Mouse (Mus musculus) embryonic facial prominence, embryonic 14.5 days (tissue): ENCODE results near the gene Lexm. TPM values are rescaled to one million over a fixed set of nuclear protein-coding genes. Genes with fewer than 3 reads are reported as not detected.
A peak's percentile ranks its signal among the peaks of the same experiment; 100 is the strongest.

ENCODE experiments used
- ATAC-seq: fragments of 200-750 bp; cut with Nextera tagmentation; 2 replicates; pipeline ENCODE4 v1.8.0; 2017; ENCODE audit warnings: low read depth, moderate number of reproducible peaks, moderate TSS enrichment
- DNase-seq: peaks from one replicate; pipeline ENCODE4 v3.0.0-alpha.2; 2015; ENCODE audit warnings: low spot score
- H3K27ac ChIP-seq: fragments of 300-500 bp; sonication (generic); replicated peaks from 2 replicates; pipeline ENCODE4 v1.5.1; 2014; ENCODE audit warnings: low read depth, mild to moderate bottlenecking, low read length, moderate library complexity
- H3K27me3 ChIP-seq: fragments of 300-500 bp; sonication (generic); replicated peaks from 2 replicates; pipeline ENCODE4 v1.6.1; 2014; ENCODE audit warnings: low read length; ENCODE audit not compliant: control insufficient read depth, insufficient read depth
- H3K36me3 ChIP-seq: fragments of 300-500 bp; sonication (generic); 2 replicates; pipeline ENCODE4 v1.6.1; 2014; ENCODE audit warnings: low read length, mixed read lengths; ENCODE audit not compliant: control insufficient read depth, insufficient read depth
- H3K4me1 ChIP-seq: fragments of 300-500 bp; sonication (generic); 2 replicates; pipeline ENCODE4 v1.6.1; 2014; ENCODE audit warnings: antibody characterized with exemption, low read length; ENCODE audit not compliant: control insufficient read depth, insufficient read depth
- H3K4me2 ChIP-seq: fragments of 300-500 bp; sonication (generic); 2 replicates; pipeline ENCODE4 v1.6.1; 2014; ENCODE audit warnings: low read depth, mild to moderate bottlenecking, low read length, moderate library complexity, mixed read lengths
- H3K4me3 ChIP-seq: fragments of 300-500 bp; sonication (generic); 2 replicates; pipeline ENCODE4 v1.5.1; 2014; ENCODE audit warnings: low read depth, mild to moderate bottlenecking, low read length
- H3K9ac ChIP-seq: fragments of 300-500 bp; sonication (generic); 2 replicates; pipeline ENCODE4 v1.6.1; 2014; ENCODE audit warnings: low read depth, mild to moderate bottlenecking, low read length, moderate library complexity, mixed read lengths
- H3K9me3 ChIP-seq: fragments of 300-500 bp; sonication (generic); 2 replicates; pipeline ENCODE4 v1.6.1; 2016; ENCODE audit warnings: low read length; ENCODE audit not compliant: control insufficient read depth
- WGBS: fragments of 180-500 bp; shearing (Covaris S2); extraction: QIAGEN DNeasy Blood & Tissue Kit; methylation state at CpG from one replicate; pipeline ENCODE4 v1.1.7; 2014; 5-methylcytosine and 5-hydroxymethylcytosine counted together
- polyA plus RNA-seq: library from polyadenylated mRNA; unstranded; fragments of >200 nt; fragmentation: Nextera tagmentation; extraction: Ambion mirVana; gene quantifications from 2 replicates; pipeline ENCODE4 v1.2.1, GENCODE M21; 2014

Gene Lexm
- polyA plus RNA-seq, 1 experiment from 2014 or later = not detected

DNA sequence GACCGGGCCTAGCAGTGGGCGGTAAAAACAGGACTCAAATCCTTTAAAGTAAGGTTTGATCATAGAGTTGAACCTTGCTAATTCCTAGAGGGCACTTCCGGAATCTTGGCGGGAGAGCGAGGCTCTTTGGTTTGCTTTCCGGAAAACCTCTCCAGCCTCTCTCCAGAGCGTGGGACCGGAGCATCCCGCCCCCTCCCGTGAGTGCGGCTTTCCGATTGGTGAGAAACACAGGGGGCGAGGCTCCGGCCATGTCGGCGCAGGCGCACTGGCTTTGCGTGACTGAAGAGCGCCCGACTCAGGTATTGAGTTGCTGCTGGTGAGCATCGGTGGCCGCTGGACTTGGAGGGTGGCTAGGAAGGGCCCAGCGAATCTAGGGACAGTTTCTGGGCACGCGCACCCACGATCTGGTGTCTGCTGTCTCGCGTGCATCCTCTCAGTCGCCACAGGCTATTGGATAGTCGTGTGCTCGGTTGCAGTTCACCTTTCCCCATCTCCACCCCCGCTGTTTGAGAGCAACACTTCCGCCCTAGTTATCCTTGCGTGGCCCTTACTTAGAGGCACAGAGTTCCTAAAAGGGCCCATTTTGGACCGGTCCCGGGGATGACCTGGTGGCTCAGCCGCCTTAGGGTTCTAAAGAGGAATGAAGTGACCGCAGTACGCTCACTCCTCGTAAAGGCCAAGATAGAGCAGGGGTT lies 33.9 kb upstream of the Lexm start, which contains the start of gene Pars2:
Gene Pars2, plus strand, starts transcription at position 237 of the 695 bp plus-strand sequence.
- H3K4me1 ChIP-seq = peaks cover 8% of the 10 kb centered on the region; the same call in 1 of the 2 replicates
- WGBS = 1% methylated on average over 40 of the region's 40 CpGs
- peaks cover 19% of the 10 kb centered on the region for H3K36me3 ChIP-seq
- no peaks in the 10 kb centered on the region for H3K9me3 ChIP-seq
- peak within 1 kb of the TSS; percentile 73 for H3K4me3 ChIP-seq
- peak; percentile 99 for DNase-seq
- peak within 1 kb of the TSS; percentile 74 for H3K27ac ChIP-seq
- peak within 1 kb of the TSS; percentile 94 for H3K4me2 ChIP-seq
- peak; percentile 99 for ATAC-seq
- peak within 1 kb of the TSS; percentile 81 for H3K9ac ChIP-seq
- no peaks in the 10 kb centered on the region for H3K27me3 ChIP-seq

DNA sequence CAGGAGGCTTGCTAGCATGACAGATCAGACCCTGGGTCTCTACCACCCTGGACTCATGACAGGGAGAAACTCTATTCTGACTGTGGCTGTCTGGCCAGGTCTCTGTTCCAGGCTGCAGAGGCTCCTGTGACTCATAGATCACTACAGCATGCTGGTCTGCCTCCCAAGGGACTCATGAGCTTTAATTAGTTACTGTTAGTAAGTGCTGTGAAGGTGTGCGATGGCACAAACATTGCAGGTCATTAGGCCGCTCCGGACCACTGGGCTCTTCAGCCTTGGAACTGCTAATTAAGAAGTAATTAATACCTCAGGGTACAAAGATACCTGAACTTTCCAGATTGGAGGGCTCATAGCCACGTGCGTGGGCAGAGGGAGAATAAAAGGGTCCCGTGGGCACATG lies 30.1 kb upstream of the Lexm start:
- no peak for ATAC-seq
- WGBS = 74% methylated on average over 6 of the region's 6 CpGs

DNA sequence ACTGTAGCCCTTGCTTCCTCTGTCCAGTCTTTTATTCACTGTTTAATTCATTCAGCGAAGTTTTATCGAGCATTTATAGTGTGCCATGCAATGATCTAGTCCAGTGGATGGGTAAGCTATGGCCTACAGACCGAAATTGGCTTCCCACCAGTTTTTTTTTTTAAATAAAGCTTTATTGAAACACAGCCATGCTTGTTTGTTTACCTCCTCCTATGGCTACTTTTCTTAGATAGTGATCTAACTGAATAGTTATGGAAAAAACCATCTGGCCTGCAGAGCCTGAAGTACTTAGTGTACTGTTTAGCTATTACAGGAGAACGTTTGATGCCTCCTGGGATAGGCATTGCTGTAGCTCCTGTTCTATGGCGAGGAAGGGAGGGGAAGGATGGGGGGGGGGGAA lies 28.8 kb upstream of the Lexm start:
- no peak for ATAC-seq
- no peaks in the 10 kb centered on the region for H3K9me3 ChIP-seq
- no peak overlapping the region for H3K4me3 ChIP-seq
- H3K27ac ChIP-seq = no peak overlapping the region
- WGBS = 78% methylated on average over 5 of the region's 5 CpGs
- no peak overlapping the region for H3K9ac ChIP-seq
- H3K36me3 ChIP-seq = no peaks in the 10 kb centered on the region
- H3K4me1 ChIP-seq = peaks cover 11% of the 10 kb centered on the region
- H3K27me3 ChIP-seq = no peaks in the 10 kb centered on the region
- no peak overlapping the region for H3K4me2 ChIP-seq
- no peak for DNase-seq

More for the DNA sequence above, 30.1 kb upstream of the Lexm start:
- H3K4me1 ChIP-seq = peaks cover 19% of the 10 kb centered on the region
- H3K36me3 ChIP-seq = no peaks in the 10 kb centered on the region
- peak; percentile 25 for DNase-seq
- H3K9me3 ChIP-seq = no peaks in the 10 kb centered on the region
- H3K27me3 ChIP-seq = no peaks in the 10 kb centered on the region
- H3K9ac ChIP-seq = no peak overlapping the region
- no peak overlapping the region for H3K27ac ChIP-seq
- H3K4me2 ChIP-seq = no peak overlapping the region
- no peak overlapping the region for H3K4me3 ChIP-seq

DNA sequence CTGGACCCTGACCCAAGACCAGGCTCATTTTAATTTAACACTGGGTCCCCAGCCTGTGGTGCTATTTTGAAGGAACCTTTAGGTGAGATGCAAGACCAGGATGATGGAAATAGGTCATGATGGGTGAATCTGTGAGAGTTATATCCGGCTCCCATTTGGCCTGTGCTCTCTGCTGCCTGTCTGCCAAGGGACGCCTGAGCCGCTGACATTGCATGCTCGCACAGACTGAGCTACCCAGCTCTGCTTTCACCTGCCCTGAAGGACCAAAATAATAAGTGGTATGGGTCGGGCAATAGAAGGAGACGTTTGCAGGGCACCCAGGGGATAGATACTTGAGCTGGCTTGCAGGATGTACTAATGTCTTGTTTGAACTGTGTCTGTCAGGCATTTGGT lies 27.2 kb upstream of the Lexm start:
- H3K27me3 ChIP-seq = no peaks in the 10 kb centered on the region
- H3K9ac ChIP-seq = no peak overlapping the region
- no peak overlapping the region for H3K27ac ChIP-seq
- H3K36me3 ChIP-seq = no peaks in the 10 kb centered on the region
- no peaks in the 10 kb centered on the region for H3K9me3 ChIP-seq
- 56% methylated on average over 6 of the region's 6 CpGs for WGBS
- H3K4me3 ChIP-seq = no peak overlapping the region
- DNase-seq = no peak
- H3K4me1 ChIP-seq = peaks cover 11% of the 10 kb centered on the region
- no peak for ATAC-seq
- H3K4me2 ChIP-seq = no peak overlapping the region

DNA sequence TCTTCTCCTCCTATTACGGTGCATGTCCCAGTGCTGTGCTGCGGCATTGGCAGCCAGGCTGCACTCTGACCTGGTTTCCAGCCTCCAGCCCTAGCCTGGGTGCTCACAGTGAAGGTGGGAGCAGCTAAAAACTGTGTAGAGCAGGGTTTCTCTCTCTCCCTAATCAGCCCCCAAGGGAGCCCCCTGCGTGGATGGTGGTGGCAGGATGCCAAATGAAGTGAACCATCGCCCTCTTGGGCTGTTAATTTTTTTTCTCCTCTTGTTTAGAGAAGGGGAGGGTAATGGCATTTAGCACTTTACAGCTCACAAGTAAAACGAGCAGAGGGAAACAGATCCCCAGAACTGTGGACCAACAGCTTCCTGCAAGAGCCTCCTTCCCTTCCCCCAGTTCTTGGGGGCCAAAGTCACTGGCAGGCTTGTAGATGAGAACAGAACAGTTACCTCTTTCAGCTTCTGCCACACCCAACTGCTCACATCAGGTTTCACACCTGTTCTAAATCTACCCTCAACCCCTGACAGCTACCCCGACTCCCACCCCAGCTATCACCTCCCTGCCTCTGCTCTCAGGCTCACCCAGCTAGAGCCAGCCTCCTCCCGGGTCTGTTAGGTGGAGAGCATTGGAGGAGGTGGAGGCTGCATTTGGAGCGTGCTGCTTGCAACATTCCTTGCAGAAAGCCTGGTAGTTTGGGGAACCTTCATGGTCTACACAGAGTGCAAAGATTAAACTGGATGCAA lies 26.6 kb upstream of the Lexm start:
- no peak overlapping the region for H3K9ac ChIP-seq
- no peak overlapping the region for H3K27ac ChIP-seq
- H3K4me3 ChIP-seq = no peak overlapping the region
- no peak overlapping the region for H3K4me2 ChIP-seq
- H3K27me3 ChIP-seq = no peaks in the 10 kb centered on the region
- no peaks in the 10 kb centered on the region for H3K36me3 ChIP-seq
- H3K9me3 ChIP-seq = no peaks in the 10 kb centered on the region
- peak; percentile 23 for DNase-seq
- 26% methylated on average over 8 of the region's 8 CpGs for WGBS
- peak; percentile 47; the same call in 1 of the 2 replicates for ATAC-seq
- H3K4me1 ChIP-seq = peaks cover 11% of the 10 kb centered on the region

DNA sequence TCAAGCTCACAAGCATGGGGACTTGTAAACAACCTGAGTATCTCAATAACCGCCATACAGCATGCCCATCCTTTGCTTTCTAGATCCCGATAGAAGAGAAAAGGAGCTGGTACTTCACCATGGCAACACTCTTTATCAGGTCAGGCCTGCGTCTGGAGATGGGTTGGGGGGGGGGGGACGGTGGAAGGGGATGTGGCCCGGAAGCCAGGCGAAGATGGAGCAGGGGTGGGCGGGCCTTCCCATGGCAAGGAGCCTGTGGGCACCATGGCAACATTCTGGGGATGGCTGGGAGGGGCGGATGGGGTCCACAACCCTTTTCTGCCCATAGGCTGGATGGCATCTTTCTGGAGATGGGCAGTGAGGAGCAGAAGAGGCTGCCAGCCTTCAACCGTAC lies 17.0 kb upstream of the Lexm start:
- Histone ChIP-seq H3K4me2 (no peak overlapping the region), H3K9ac (0 out of 2 replicates have a peak overlapping the region, but pooled peaks have one; percentile 8), H3K4me3 (no peak overlapping the region), H3K27me3 (no peaks in the 10 kb centered on the region), H3K36me3 (no peaks in the 10 kb centered on the region), H3K9me3 (no peaks in the 10 kb centered on the region), H3K4me1 (peaks cover 22% of the 10 kb centered on the region), H3K27ac (peak overlapping the region; percentile 84)
- ATAC-seq (no peak), DNase-seq (no peak)
- WGBS = 33% methylated on average over 5 of the region's 9 CpGs

DNA sequence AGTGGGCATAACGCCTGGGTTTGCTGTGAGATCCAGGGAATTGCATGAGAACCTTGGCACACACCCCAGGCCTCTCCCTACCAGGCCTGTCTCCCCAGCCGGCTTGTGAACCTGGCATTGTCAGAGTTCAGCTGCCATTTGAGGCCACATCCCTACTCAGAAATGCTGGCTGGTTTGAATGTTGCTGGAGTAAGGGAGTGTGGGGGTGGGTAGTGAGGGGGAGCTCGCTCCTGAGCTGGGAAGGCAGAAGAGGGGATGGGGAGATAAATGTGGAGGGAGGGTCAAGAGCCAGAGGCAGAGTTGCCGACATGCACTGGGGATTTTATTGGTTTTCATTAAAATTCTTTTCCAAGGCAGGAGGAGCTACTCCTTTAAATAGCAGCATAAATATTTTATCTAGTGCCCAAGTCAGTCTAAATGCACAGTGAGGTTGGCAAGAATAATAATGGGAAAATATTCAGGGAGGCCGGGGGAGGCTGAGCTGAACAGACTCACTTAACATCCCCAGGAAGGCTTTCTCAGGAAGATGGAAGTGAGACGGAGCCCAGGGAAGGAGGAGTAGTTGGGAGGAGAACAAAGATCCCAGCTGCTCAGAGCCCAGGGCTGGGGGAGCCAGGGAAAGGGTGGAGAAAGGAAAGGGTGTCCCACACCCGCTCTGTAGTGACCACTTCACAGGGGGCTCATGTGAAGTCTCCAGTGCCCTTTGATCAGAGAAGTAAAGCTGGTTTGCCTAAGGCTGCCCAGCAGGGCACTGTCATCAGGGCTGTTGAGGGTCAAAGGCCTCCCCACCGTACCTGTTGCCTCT lies 16.4 kb upstream of the Lexm start:
- no peak for ATAC-seq
- Histone ChIP-seq H3K27me3 (no peaks in the 10 kb centered on the region), H3K4me2 (no peak overlapping the region), H3K4me3 (no peak overlapping the region), H3K4me1 (peaks cover 22% of the 10 kb centered on the region), H3K9ac (0 out of 2 replicates have a peak overlapping the region, but pooled peaks have one; percentile 8), H3K9me3 (no peaks in the 10 kb centered on the region), H3K36me3 (no peaks in the 10 kb centered on the region), H3K27ac (peak overlapping the region; percentile 84)
- WGBS = 24% methylated on average over 8 of the region's 8 CpGs
- peak; percentile 52 for DNase-seq

DNA sequence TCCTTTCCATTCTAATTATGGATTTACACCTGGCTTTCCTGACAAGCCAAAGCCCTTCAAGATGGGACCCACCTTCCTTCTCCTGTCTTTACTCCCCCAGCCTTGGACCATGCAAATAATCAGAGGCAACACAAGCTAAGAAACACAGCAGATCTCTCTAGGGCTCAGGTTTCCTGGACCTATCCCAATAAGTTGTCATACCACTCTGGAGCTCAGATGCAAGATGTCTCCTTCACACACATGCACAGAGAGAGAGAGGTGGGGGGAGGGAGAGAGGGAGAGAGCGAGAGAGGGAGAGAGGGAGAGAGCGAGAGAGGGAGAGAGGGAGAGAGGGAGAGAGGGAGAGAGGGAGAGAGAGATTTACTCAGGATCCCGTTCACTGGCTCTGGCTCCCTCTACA lies 15.3 kb upstream of the Lexm start:
- Histone ChIP-seq H3K36me3 (no peaks in the 10 kb centered on the region), H3K27me3 (no peaks in the 10 kb centered on the region), H3K9ac (no peak overlapping the region), H3K4me2 (no peak overlapping the region), H3K27ac (no peak overlapping the region; the same call in 1 of the 2 replicates), H3K9me3 (no peaks in the 10 kb centered on the region), H3K4me3 (no peak overlapping the region), H3K4me1 (peaks cover 22% of the 10 kb centered on the region)
- DNase-seq (peak; percentile 53), ATAC-seq (no peak)
- WGBS = 33% methylated on average over 1 of the region's 3 CpGs
